Mouse (Mus musculus) intestine, postnatal 0 days (tissue): ENCODE results near the gene Klhl33. TPM values are rescaled to one million over a fixed set of nuclear protein-coding genes. Genes with fewer than 3 reads are reported as not detected.
A peak's percentile ranks its signal among the peaks of the same experiment; 100 is the strongest.

Source experiments
- ATAC-seq: fragments of 200-750 bp; cut with Nextera tagmentation; 2 replicates; pipeline ENCODE4 v1.8.0; 2017; ENCODE audit warnings: mild to moderate bottlenecking, moderate TSS enrichment, moderate library complexity
- H3K27ac ChIP-seq: fragments of 300-500 bp; sonication (generic); 2 replicates; pipeline ENCODE4 v1.5.1; 2014; ENCODE audit warnings: mild to moderate bottlenecking, low read depth, low read length, moderate library complexity
- H3K27me3 ChIP-seq: fragments of 300-500 bp; sonication (generic); replicated peaks from 2 replicates; pipeline ENCODE4 v1.6.1; 2014; ENCODE audit warnings: low read length, mixed read lengths; ENCODE audit not compliant: control insufficient read depth, insufficient read depth
- H3K36me3 ChIP-seq: fragments of 300-500 bp; sonication (generic); 2 replicates; pipeline ENCODE4 v1.6.1; 2014; ENCODE audit warnings: mild to moderate bottlenecking, moderate library complexity; ENCODE audit not compliant: control insufficient read depth, insufficient read depth
- H3K4me1 ChIP-seq: fragments of 300-500 bp; sonication (generic); replicated peaks from 2 replicates; pipeline ENCODE4 v1.6.1; 2014; ENCODE audit warnings: antibody characterized with exemption, low read length, mixed read lengths; ENCODE audit not compliant: control insufficient read depth, insufficient read depth
- H3K4me2 ChIP-seq: fragments of 300-500 bp; sonication (generic); replicated peaks from 2 replicates; pipeline ENCODE4 v1.6.1; 2014; ENCODE audit warnings: low read depth, mild to moderate bottlenecking, moderate library complexity
- H3K4me3 ChIP-seq: fragments of 300-500 bp; sonication (generic); 2 replicates; pipeline ENCODE4 v1.5.1; 2014; ENCODE audit warnings: low read depth, low read length
- H3K9ac ChIP-seq: fragments of 300-500 bp; sonication (generic); 2 replicates; pipeline ENCODE4 v1.6.1; 2014; ENCODE audit warnings: mild to moderate bottlenecking, low read depth, low read length
- H3K9me3 ChIP-seq: fragments of 300-500 bp; sonication (generic); 2 replicates; pipeline ENCODE4 v1.6.1; 2016; ENCODE audit warnings: mixed run types; ENCODE audit not compliant: control insufficient read depth
- CTCF ChIP-seq: sonication (generic); IDR thresholded peaks from 2 replicates; pipeline ENCODE4 v1.5.1; 2016; ENCODE audit warnings: low read depth, mild to moderate bottlenecking, control low read depth, antibody characterized with exemption, moderate library complexity
- WGBS: fragments of 180-500 bp; shearing (Covaris S2); extraction: QIAGEN DNeasy Blood & Tissue Kit; methylation state at CpG from one replicate; pipeline ENCODE4 v1.1.7; 2014; 5-methylcytosine and 5-hydroxymethylcytosine counted together
- polyA plus RNA-seq: library from polyadenylated mRNA; unstranded; fragments of >200 nt; fragmentation: Nextera tagmentation; extraction: Ambion mirVana; gene quantifications from 2 replicates; pipeline ENCODE4 v1.2.1, GENCODE M21; 2015

Klhl33 gene
- polyA plus RNA-seq, 1 experiment from 2014 or later, result 0.09 TPM

DNA sequence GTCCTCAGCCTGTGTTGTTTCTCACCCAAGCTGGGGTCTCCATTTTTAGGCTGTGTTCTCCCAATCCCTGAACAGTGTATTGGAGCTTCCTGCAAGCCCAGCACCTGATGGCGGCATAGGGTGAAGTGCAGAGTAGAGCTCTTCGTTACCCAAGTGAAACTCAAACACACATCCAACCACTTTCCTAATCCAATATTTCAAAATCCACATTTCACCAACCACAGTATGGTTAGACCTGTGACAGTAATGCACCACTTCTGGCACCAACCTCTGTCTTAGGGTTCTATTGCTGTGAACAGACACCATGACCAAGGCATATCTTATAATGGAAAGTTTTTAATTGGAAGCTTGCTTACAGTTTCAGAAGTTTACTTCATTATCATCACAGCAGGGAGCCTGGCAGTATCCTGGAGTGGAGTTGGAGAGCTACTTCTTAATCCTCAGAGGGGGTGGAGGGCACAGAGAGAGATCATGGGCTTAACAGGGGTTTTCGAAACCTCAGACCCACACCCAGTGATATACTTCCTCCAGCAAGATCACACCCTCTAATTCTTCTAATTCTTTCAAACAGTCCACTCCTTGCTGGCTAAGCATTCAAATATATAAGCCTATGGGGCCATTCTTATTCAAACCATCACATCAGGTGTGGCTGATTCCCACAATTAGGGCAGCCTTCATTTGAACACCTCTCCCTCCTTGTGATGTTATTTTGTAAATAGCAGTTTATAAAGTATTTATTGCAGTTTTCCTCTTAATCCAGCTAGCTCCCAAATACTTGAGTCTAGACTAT lies 41.0 kb upstream of the Klhl33 start:
- Histone ChIP-seq H3K27me3 (no peaks in the 10 kb centered on the region), H3K4me3 (no peak overlapping the region), H3K4me1 (no peaks in the 10 kb centered on the region), H3K4me2 (no peak overlapping the region), H3K9me3 (no peaks in the 10 kb centered on the region), H3K9ac (no peak overlapping the region), H3K27ac (no peak overlapping the region), H3K36me3 (no peaks in the 10 kb centered on the region)
- WGBS, result 82% methylated on average over 3 of the region's 3 CpGs
- no peak for ATAC-seq
- TF ChIP-seq CTCF, result no peak

- Histone ChIP-seq H3K4me2 (no peak overlapping the region), H3K4me3 (no peak overlapping the region), H3K4me1 (0 out of 2 replicates have a peak, but pooled peaks cover 2% of the 10 kb centered on the region), H3K27me3 (no peaks in the 10 kb centered on the region), H3K9me3 (no peaks in the 10 kb centered on the region), H3K36me3 (no peaks in the 10 kb centered on the region), H3K9ac (no peak overlapping the region), H3K27ac (no peak overlapping the region)
- WGBS, result 53% methylated on average over 1 of the region's 1 CpGs
- TF ChIP-seq CTCF, result no peak
- no peak for ATAC-seq
Measured at GRCm38 (mm10) chr14:50936649-50937048, 39.3 kb upstream of the Klhl33 start.

- no peaks in the 10 kb centered on the region for H3K9me3 ChIP-seq
- ATAC-seq, result no peak
- peaks cover 25% of the 10 kb centered on the region for H3K36me3 ChIP-seq
- peak overlapping the region; percentile 96 for H3K27ac ChIP-seq
- peak overlapping the region; percentile 85 for H3K4me2 ChIP-seq
- H3K27me3 ChIP-seq, result no peaks in the 10 kb centered on the region
- peak overlapping the region; percentile 32 for H3K9ac ChIP-seq
- H3K4me1 ChIP-seq, result 0 out of 2 replicates have a peak, but pooled peaks cover 5% of the 10 kb centered on the region
- TF ChIP-seq CTCF, result no peak
- peak overlapping the region; percentile 88 for H3K4me3 ChIP-seq
- 12% methylated on average over 12 of the region's 12 CpGs for WGBS
Measured at GRCm38 (mm10) chr14:50931493-50932020, 34.2 kb upstream of the Klhl33 start.

GRCm38 (mm10) chr14:50930754-50931492 lies 33.6 kb upstream of the Klhl33 start, which contains the start of the genes Pip4p1 and Pnp:
TSS of gene Pip4p1 (minus strand) at chr14:50930856.
TSS of gene Pnp (plus strand) at chr14:50931082.
- H3K4me2 ChIP-seq, result peak within 1 kb of the TSS; percentile 85
- peak within 1 kb of the TSS; percentile 90 for H3K9ac ChIP-seq
- 0 out of 2 replicates have a peak, but pooled peaks cover 5% of the 10 kb centered on the region for H3K4me1 ChIP-seq
- H3K27ac ChIP-seq, result peak within 1 kb of the TSS; percentile 96
- peak within 1 kb of the TSS; percentile 88 for H3K4me3 ChIP-seq
- H3K9me3 ChIP-seq, result no peaks in the 10 kb centered on the region
- TF ChIP-seq CTCF, result 0 out of 2 replicates have a peak, but pooled peaks have one; percentile 4
- H3K36me3 ChIP-seq, result peaks cover 30% of the 10 kb centered on the region
- peak; percentile 97 for ATAC-seq
- H3K27me3 ChIP-seq, result no peaks in the 10 kb centered on the region
- WGBS, result 0% methylated on average over 60 of the region's 68 CpGs

GRCm38 (mm10) chr14:50930377-50930753 lies 33.1 kb upstream of the Klhl33 start:
- Histone ChIP-seq H3K9ac (peak overlapping the region; percentile 90), H3K36me3 (peaks cover 30% of the 10 kb centered on the region), H3K4me3 (peak overlapping the region; percentile 88), H3K4me2 (peak overlapping the region; percentile 85), H3K27me3 (no peaks in the 10 kb centered on the region), H3K4me1 (0 out of 2 replicates have a peak, but pooled peaks cover 5% of the 10 kb centered on the region), H3K27ac (peak overlapping the region; percentile 96), H3K9me3 (no peaks in the 10 kb centered on the region)
- no peak for TF ChIP-seq CTCF
- WGBS, result 1% methylated on average over 38 of the region's 38 CpGs
- peak; percentile 87 for ATAC-seq

DNA sequence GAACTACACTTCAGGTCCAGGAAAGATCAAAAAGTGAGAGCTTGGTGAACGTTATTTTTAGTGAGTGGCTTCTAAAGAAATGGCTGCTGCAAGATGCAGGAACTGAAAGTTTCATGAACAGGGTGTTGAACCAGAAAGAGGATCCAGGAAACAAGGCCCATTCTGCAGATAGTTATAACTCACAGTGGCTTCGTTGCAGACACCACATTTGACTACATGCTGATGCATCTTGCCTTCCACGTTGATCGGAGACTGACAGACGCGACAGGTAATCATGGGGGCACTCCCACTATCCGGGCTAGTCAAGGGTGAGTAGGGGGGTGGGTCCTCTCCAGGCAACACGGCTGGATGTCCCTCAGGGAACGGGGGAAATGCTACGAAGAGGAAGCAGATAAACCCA lies 32.6 kb upstream of the Klhl33 start:
- Histone ChIP-seq H3K27me3 (no peaks in the 10 kb centered on the region), H3K4me2 (peak overlapping the region; percentile 85), H3K9ac (peak overlapping the region; percentile 90), H3K36me3 (peaks cover 30% of the 10 kb centered on the region), H3K4me1 (0 out of 2 replicates have a peak, but pooled peaks cover 5% of the 10 kb centered on the region), H3K9me3 (no peaks in the 10 kb centered on the region), H3K27ac (peak overlapping the region; percentile 96), H3K4me3 (peak overlapping the region; percentile 88)
- WGBS, result 9% methylated on average over 10 of the region's 10 CpGs
- no peak for ATAC-seq
- no peak for TF ChIP-seq CTCF
